Mouse (Mus musculus) heart, adult 2 months (tissue): ENCODE results near the gene Lrrc25. TPM values are rescaled to one million over a fixed set of nuclear protein-coding genes. Genes with fewer than 3 reads are reported as not detected.

Experiments
- DNase-seq, 2 experiments: peaks; one replicate each; pipeline ENCODE4 v3.0.0; 2021
- H3K27ac ChIP-seq: fragments of 200-600 bp; 2 replicates; pipeline ENCODE4 v1.8.1; 2022
- H3K27me3 ChIP-seq: fragments of 200-500 bp; 2 replicates; pipeline ENCODE4 v1.6.1; 2012; ENCODE audit warnings: mild to moderate bottlenecking, low read length, inconsistent platforms, mixed read lengths; ENCODE audit not compliant: control insufficient read depth, insufficient read depth
- H3K36me3 ChIP-seq: fragments of 200-500 bp; 2 replicates; pipeline ENCODE4 v1.6.1; 2012; ENCODE audit warnings: low read length, inconsistent platforms; ENCODE audit not compliant: control insufficient read depth, insufficient read depth
- H3K4me1 ChIP-seq: fragments of 200-500 bp; 2 replicates; pipeline ENCODE4 v1.6.1; 2011; ENCODE audit warnings: low read length; ENCODE audit not compliant: control insufficient read depth, insufficient read depth
- H3K4me3 ChIP-seq: fragments of 200-600 bp; 2 replicates; pipeline ENCODE4 v1.8.1; 2022
- H3K79me2 ChIP-seq: fragments of 200-500 bp; replicated peaks from 2 replicates; pipeline ENCODE4 v1.6.1; 2012; ENCODE audit warnings: mild to moderate bottlenecking, inconsistent platforms, low read length, moderate library complexity, mixed read lengths; ENCODE audit not compliant: control insufficient read depth, insufficient read depth
- H3K9ac ChIP-seq: fragments of 200-500 bp; 2 replicates; pipeline ENCODE4 v1.6.1; 2012; ENCODE audit warnings: low read depth, mild to moderate bottlenecking, control low read depth, inconsistent platforms, low read length, mixed read lengths
- CTCF ChIP-seq: fragments of 200-600 bp; IDR thresholded peaks from 2 replicates; pipeline ENCODE4 v1.8.1; 2022; ENCODE audit warnings: antibody characterized with exemption, mild to moderate bottlenecking, moderate library complexity
- EP300 ChIP-seq: fragments of 200-500 bp; IDR thresholded peaks from 2 replicates; pipeline ENCODE4 v1.6.1; 2011; ENCODE audit warnings: low read depth, low read length, control low read depth; ENCODE audit not compliant: insufficient read depth
- POLR2A ChIP-seq: fragments of 200-500 bp; IDR thresholded peaks from 2 replicates; pipeline ENCODE4 v1.6.1; 2011; ENCODE audit warnings: mild to moderate bottlenecking, low read depth, low read length, control low read depth; ENCODE audit not compliant: insufficient read depth
- WGBS: fragments of 180-500 bp; shearing (Covaris S2); methylation state at CpG from one replicate; pipeline ENCODE4 v1.1.7; 2018; 5-methylcytosine and 5-hydroxymethylcytosine counted together
- intact Hi-C: fragments of 180-260 bp; cut with DNase I; formaldehyde crosslinking; loops from one replicate; pipeline ENCODE4 v1.15.1; 2025
- long read RNA-seq: library from polyadenylated mRNA; stranded (forward); transcript quantifications from one replicate; pipeline ENCODE4 v2.0.0, GENCODE M21; 2021
- polyA plus RNA-seq: library from polyadenylated mRNA; depleted of rRNA; stranded (reverse); fragments of >200 nt; gene quantifications from 2 replicates; pipeline ENCODE4 v1.2.3, GENCODE M21; 2012; rRNA removed
- total RNA-seq, 2 experiments: library from RNA; stranded (reverse); gene quantifications; 2 replicates each; pipeline ENCODE4 v1.2.3; 2021

Gene Lrrc25
- total RNA-seq (1 to 10 TPM; 1.6 to 1.8 TPM), polyA plus RNA-seq (3.6 and 4.5 TPM in 2 replicates)
- long read RNA-seq = 0 reads

- peak; percentile 34 to 48 for DNase-seq
- no peaks in the 10 kb centered on the region for H3K27me3 ChIP-seq
- no peaks in the 10 kb centered on the region for H3K36me3 ChIP-seq
- intact Hi-C loops = no loop called here
- H3K27ac ChIP-seq = no peak within 1 kb of the TSS; the same call in 1 of the 2 replicates
- no peaks in the 10 kb centered on the region; the same call in 1 of the 2 replicates for H3K4me1 ChIP-seq
- H3K4me3 ChIP-seq = no peak within 1 kb of the TSS
- WGBS = 57% methylated on average over 3 of the region's 3 CpGs
- no peak within 1 kb of the TSS for H3K9ac ChIP-seq
- TF ChIP-seq POLR2A (0 out of 2 replicates have a peak, but pooled peaks have one; percentile 20), CTCF (no peak)
- no peaks in the 10 kb centered on the region for H3K79me2 ChIP-seq
Observed at GRCm38 (mm10) chr8:70615894-70616293, at the start of gene Lrrc25. Gene Lrrc25, plus strand, starts transcription at chr8:70616155.

GRCm38 (mm10) chr8:70570360-70570759, 45.6 kb upstream of the Lrrc25 start:
- H3K27me3 ChIP-seq = no peaks in the 10 kb centered on the region
- H3K4me3 ChIP-seq = no peak overlapping the region
- peaks cover 7% of the 10 kb centered on the region for H3K79me2 ChIP-seq
- H3K4me1 ChIP-seq = peaks cover 36% of the 10 kb centered on the region
- H3K9ac ChIP-seq = no peak overlapping the region
- intact Hi-C loops = loop anchor here (5.0 kb wide), 1 partner anchor 827 kb away; the partner anchor contains the start of genes Babam1 and Ushbp1
- H3K27ac ChIP-seq = peak overlapping the region; percentile 72
- peak in 1 of 2 experiments; percentile 12 for DNase-seq
- TF ChIP-seq EP300 (no peak), POLR2A (no peak), CTCF (no peak)
- no peaks in the 10 kb centered on the region for H3K36me3 ChIP-seq

- H3K27me3 ChIP-seq = no peaks in the 10 kb centered on the region
- H3K9ac ChIP-seq = no peak overlapping the region
- intact Hi-C loops = loop anchor here (5.0 kb wide), 1 partner anchor 826 kb away; the partner anchor contains the start of genes Babam1 and Ushbp1
- no peak overlapping the region for H3K4me3 ChIP-seq
- peak overlapping the region; percentile 72 for H3K27ac ChIP-seq
- peak; percentile 38 for TF ChIP-seq CTCF
- peak; percentile 87 for TF ChIP-seq EP300
- no peak for TF ChIP-seq POLR2A
- peak; percentile 61 to 84 for DNase-seq
- H3K4me1 ChIP-seq = peaks cover 34% of the 10 kb centered on the region
- peaks cover 7% of the 10 kb centered on the region for H3K79me2 ChIP-seq
- no peaks in the 10 kb centered on the region for H3K36me3 ChIP-seq
- WGBS = 47% methylated on average over 6 of the region's 6 CpGs
Observed at GRCm38 (mm10) chr8:70570990-70571389, 45.0 kb upstream of the Lrrc25 start.

GRCm38 (mm10) chr8:70574302-70574701, 41.7 kb upstream of the Lrrc25 start:
- Histone ChIP-seq H3K9ac (no peak overlapping the region), H3K27me3 (no peaks in the 10 kb centered on the region), H3K4me3 (no peak overlapping the region), H3K79me2 (peaks cover 4% of the 10 kb centered on the region; the same call in 1 of the 2 replicates), H3K27ac (peak overlapping the region; percentile 36), H3K4me1 (peaks cover 27% of the 10 kb centered on the region), H3K36me3 (no peaks in the 10 kb centered on the region)
- no peak for TF ChIP-seq EP300
- TF ChIP-seq CTCF = no peak
- TF ChIP-seq POLR2A = no peak
- no peak for DNase-seq
- intact Hi-C loops = loop anchor here (5.0 kb wide), 1 partner anchor 823 kb away; the partner anchor contains the start of genes Babam1 and Ushbp1

- Histone ChIP-seq H3K9ac (no peak overlapping the region), H3K27ac (peak overlapping the region; percentile 73), H3K4me1 (peaks cover 24% of the 10 kb centered on the region), H3K79me2 (no peaks in the 10 kb centered on the region; the same call in 1 of the 2 replicates), H3K4me3 (no peak overlapping the region), H3K36me3 (no peaks in the 10 kb centered on the region), H3K27me3 (no peaks in the 10 kb centered on the region)
- 22% methylated on average over 4 of the region's 4 CpGs for WGBS
- TF ChIP-seq CTCF = no peak
- TF ChIP-seq EP300 = peak; percentile 68
- 0 out of 2 replicates have a peak, but pooled peaks have one; percentile 18 for TF ChIP-seq POLR2A
- peak; percentile 78 to 82 for DNase-seq
- intact Hi-C loops = loop anchor here (5.0 kb wide), 1 partner anchor 822 kb away; the partner anchor contains the start of genes Babam1 and Ushbp1
Observed at GRCm38 (mm10) chr8:70574915-70575314, 41.0 kb upstream of the Lrrc25 start.

GRCm38 (mm10) chr8:70577207-70577606, 38.7 kb upstream of the Lrrc25 start:
- no peak overlapping the region for H3K9ac ChIP-seq
- no peak overlapping the region for H3K27ac ChIP-seq
- H3K4me3 ChIP-seq = no peak overlapping the region
- peaks cover 14% of the 10 kb centered on the region for H3K4me1 ChIP-seq
- no peaks in the 10 kb centered on the region for H3K36me3 ChIP-seq
- 95% methylated on average over 3 of the region's 3 CpGs for WGBS
- H3K27me3 ChIP-seq = no peaks in the 10 kb centered on the region
- no peak for DNase-seq
- intact Hi-C loops = no loop called here
- no peak for TF ChIP-seq POLR2A
- no peak for TF ChIP-seq EP300
- no peak for TF ChIP-seq CTCF
- no peaks in the 10 kb centered on the region; the same call in 1 of the 2 replicates for H3K79me2 ChIP-seq
